Mouse (Mus musculus) bone marrow macrophage, adult 2 months (primary cell): Measurements from ENCODE around the gene Siae. TPM values are rescaled to one million over a fixed set of nuclear protein-coding genes. Genes with fewer than 3 reads are reported as not detected.

Experiments used
- H3K27ac ChIP-seq: 2 replicates; pipeline ENCODE4 v1.5.1; 2012; ENCODE audit warnings: low read depth, low read length; ENCODE audit not compliant: insufficient read depth
- H3K4me1 ChIP-seq: 2 replicates; pipeline ENCODE4 v1.6.1; 2012; ENCODE audit warnings: low read length; ENCODE audit not compliant: control insufficient read depth, insufficient read depth
- H3K4me3 ChIP-seq: 2 replicates; pipeline ENCODE4 v1.5.1; 2012; ENCODE audit warnings: mild to moderate bottlenecking, low read length, moderate library complexity; ENCODE audit not compliant: insufficient read depth
- CTCF ChIP-seq: IDR thresholded peaks from 2 replicates; pipeline ENCODE4 v1.5.1; 2012; ENCODE audit warnings: low read depth, mild to moderate bottlenecking, low read length, moderate library complexity
- POLR2A ChIP-seq: IDR thresholded peaks from 2 replicates; pipeline ENCODE4 v1.6.1; 2012; ENCODE audit warnings: mild to moderate bottlenecking, low read depth, low read length, borderline replicate concordance
- polyA plus RNA-seq: library from polyadenylated mRNA; stranded (reverse); fragments of >200 nt; gene quantifications from 2 replicates; pipeline ENCODE4 v1.2.4, GENCODE M21; 2012; ENCODE audit not compliant: missing spikeins, insufficient read depth, insufficient read length

Gene Siae
- polyA plus RNA-seq, 1 experiment: 31.5 TPM

DNA sequence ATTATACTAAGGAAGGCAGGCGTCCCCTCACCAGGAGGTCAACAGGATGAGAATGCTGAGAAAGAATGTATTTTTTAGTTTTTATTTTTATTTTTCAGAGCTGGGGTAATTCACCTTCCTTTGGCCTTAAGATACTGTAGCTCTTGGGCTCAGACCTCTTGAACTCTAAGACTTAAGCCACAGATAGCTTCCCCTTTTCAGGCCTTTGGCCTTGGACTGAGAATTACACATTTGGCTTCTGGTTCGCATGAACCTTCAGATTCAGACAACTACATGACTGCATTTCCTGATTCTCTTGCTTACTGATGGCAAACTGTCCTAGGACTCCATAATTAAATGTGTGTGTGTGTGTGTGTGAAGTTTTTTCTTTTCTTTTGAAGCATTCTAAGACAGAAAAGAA lies 43.1 kb downstream of the Siae start:
- Histone ChIP-seq H3K27ac (no peak overlapping the region), H3K4me3 (no peak overlapping the region), H3K4me1 (peaks cover 10% of the 10 kb centered on the region)
- TF ChIP-seq CTCF (no peak), POLR2A (no peak)

DNA sequence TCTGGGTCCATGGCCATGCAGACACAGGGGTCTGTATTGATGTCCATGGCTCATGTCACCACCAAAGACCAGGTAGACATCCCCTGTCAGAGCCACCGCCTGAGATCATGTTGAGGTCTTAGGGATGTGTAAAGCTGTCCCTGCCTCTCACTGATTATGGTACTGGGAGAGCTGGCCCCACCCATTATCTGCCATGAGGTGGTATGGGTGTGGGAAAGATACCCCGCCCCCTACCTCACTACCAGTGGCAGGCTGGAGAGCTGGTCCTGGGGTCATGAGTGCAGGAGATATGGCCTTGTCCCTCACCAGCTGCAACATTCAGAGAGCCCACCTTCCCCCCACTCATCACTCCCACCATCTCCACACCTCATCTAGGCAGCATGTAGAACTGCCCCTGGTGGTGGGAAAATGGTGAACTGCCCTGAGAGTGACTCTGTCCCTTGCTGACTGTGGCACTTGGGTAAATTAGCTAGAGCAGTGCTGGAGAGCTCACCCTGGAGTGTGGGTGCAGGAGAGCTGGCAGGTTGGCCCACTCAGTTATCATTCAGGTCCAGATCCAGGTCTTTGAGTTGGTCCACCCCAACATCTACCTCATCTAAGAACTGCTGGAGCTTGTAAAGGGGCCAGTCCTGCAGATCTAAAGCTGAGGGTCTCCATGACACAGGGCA lies 45.2 kb downstream of the Siae start:
- Histone ChIP-seq H3K4me1 (peaks cover 5% of the 10 kb centered on the region), H3K27ac (no peak overlapping the region), H3K4me3 (no peak overlapping the region)
- no peak for TF ChIP-seq POLR2A
- no peak for TF ChIP-seq CTCF

- Histone ChIP-seq H3K4me1 (no peaks in the 10 kb centered on the region), H3K27ac (no peak overlapping the region), H3K4me3 (no peak overlapping the region)
- TF ChIP-seq CTCF (no peak), POLR2A (no peak)
Observed at GRCm38 (mm10) chr9:37605089-37605488, 49.6 kb downstream of the Siae start.

DNA sequence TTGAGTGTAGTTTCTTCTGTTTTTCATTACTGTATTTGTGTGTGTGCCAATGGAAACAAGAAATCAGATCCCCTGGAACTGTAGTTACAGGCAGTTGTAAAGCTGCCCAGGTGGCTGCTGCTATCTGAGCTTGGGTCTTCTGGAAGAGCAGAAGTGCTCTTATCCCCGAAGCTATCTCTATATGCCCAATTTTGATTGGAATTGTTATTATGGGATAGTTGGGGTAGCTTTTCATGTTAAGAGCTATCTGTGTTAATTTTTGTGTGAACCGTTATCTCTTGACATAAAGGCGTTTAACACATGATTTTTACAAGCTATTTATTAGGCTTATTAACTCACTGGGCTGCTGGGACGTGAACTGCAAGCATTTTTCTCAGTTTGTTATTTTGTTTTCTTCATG lies 54.1 kb downstream of the Siae start:
- Histone ChIP-seq H3K27ac (no peak overlapping the region), H3K4me1 (peaks cover 11% of the 10 kb centered on the region), H3K4me3 (no peak overlapping the region)
- TF ChIP-seq POLR2A (no peak), CTCF (no peak)

DNA sequence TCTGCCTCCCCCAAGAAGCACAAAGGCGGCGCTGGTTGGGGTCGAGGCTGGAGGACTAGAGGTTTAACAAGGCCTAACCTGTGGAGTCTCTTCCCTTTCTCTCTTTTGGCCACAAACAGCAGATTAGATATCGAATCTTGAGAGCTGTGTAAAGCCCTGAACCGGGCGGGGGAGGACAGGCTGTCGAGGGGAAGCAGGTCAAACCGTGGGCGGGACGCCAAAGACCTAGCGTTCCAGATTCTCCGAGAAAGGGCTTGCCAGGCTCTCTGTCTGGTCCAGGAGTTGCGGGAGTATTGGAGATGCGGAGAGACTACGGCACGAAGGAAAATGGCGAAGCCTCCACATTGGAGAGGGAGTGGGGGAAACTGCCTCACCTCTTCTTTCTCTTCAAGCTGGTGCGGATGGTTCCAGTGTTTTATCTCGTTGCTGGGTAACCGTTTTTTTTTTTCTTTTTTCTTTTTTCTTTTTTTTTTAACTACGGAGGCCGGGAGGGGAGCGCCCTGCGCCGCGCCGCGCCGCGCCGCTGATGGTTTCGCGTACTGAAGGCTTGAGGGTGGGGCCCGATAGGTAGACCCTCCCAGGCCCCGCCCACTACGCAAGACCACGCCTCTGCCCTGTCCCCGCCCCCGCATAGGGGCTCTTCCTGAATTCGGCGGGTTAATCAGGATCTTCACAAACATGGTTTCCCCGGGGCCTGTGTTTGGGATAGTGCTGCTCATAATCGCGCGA lies 57.8 kb downstream of the Siae start, which contains the start of gene Spa17:
Gene Spa17, minus strand, starts transcription at position 541 of the 729 bp plus-strand sequence.
- no peak for TF ChIP-seq POLR2A
- TF ChIP-seq CTCF: no peak
- no peak within 1 kb of the TSS for H3K27ac ChIP-seq
- peaks cover 11% of the 10 kb centered on the region for H3K4me1 ChIP-seq
- H3K4me3 ChIP-seq: peak within 1 kb of the TSS; percentile 99

GRCm38 (mm10) chr9:37613911-37614280 lies 58.4 kb downstream of the Siae start:
- Histone ChIP-seq H3K4me3 (peak overlapping the region; percentile 81), H3K4me1 (peaks cover 11% of the 10 kb centered on the region), H3K27ac (no peak overlapping the region)
- no peak for TF ChIP-seq CTCF

GRCm38 (mm10) chr9:37614316-37614715 lies 58.8 kb downstream of the Siae start:
- peaks cover 11% of the 10 kb centered on the region for H3K4me1 ChIP-seq
- no peak overlapping the region for H3K27ac ChIP-seq
- TF ChIP-seq POLR2A: no peak
- TF ChIP-seq CTCF: no peak
- H3K4me3 ChIP-seq: peak overlapping the region; percentile 81

- H3K4me1 ChIP-seq: peaks cover 11% of the 10 kb centered on the region
- no peak overlapping the region for H3K27ac ChIP-seq
- H3K4me3 ChIP-seq: no peak overlapping the region
- TF ChIP-seq CTCF (no peak), POLR2A (no peak)
Observed at GRCm38 (mm10) chr9:37615220-37615619, 59.7 kb downstream of the Siae start.

- Histone ChIP-seq H3K27ac (no peak overlapping the region), H3K4me1 (peaks cover 14% of the 10 kb centered on the region), H3K4me3 (no peak overlapping the region)
- no peak for TF ChIP-seq POLR2A
- TF ChIP-seq CTCF: peak; percentile 40; the same call in 1 of the 2 replicates
Observed at GRCm38 (mm10) chr9:37616770-37617169, 61.3 kb downstream of the Siae start.

DNA sequence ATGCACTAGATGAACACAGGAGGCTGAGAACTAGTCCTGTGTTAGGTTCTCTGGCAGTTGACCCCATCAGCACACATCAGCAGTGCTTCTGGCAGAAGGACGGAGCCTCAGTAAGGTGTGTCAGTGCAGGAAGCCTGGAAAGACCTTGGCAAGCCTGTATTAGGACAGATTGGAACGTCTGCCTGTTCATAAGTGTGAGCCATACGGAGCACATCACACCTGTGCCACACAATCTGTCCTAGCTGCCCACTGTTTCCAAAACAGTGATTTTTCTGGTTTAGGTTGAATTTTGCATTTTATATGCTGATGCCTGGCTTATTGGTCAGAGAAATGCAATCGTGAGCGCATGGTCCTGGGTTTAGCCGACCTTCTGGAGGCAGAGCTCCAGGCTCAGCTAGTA lies 65.8 kb downstream of the Siae start:
- no peak overlapping the region for H3K4me3 ChIP-seq
- H3K4me1 ChIP-seq: peaks cover 3% of the 10 kb centered on the region
- no peak overlapping the region for H3K27ac ChIP-seq
- no peak for TF ChIP-seq POLR2A
- TF ChIP-seq CTCF: no peak

- no peak overlapping the region for H3K27ac ChIP-seq
- no peak for TF ChIP-seq POLR2A
- TF ChIP-seq CTCF: no peak
- H3K4me1 ChIP-seq: peaks cover 3% of the 10 kb centered on the region; the same call in 1 of the 2 replicates
- H3K4me3 ChIP-seq: no peak overlapping the region
Observed at GRCm38 (mm10) chr9:37623981-37624380, 68.5 kb downstream of the Siae start.
